Mouse (Mus musculus) liver, adult (tissue): ENCODE measurements around the gene Crybb2.

ENCODE experiments used
- GATA4 ChIP-seq: IDR thresholded peaks from 2 replicates; pipeline ENCODE4 v1.6.1; 2014; ENCODE audit warnings: mild to moderate bottlenecking, low read length; ENCODE audit not compliant: insufficient replicate concordance

The Crybb2 gene

DNA sequence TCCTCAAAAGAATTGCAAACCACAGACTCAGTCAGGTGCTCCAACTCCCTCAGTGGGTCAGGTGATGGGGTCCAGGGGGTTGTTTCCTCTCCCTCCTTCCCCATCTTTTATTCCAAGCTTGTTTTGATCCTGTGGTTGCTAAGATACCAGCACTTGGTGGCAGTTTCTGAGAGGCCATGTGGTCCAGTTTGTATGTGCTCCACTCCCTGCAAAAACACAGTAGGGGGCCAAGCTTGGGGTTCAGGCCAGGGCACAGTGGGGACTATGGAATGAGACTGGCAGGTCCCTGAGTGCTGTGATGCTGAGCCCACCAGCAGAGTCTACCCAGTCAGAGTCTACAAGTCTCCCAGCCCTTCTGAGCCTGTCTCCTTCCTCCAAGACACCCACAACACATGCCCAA lies 20.0 kb downstream of the Crybb2 start:
- TF ChIP-seq GATA4: no peak

DNA sequence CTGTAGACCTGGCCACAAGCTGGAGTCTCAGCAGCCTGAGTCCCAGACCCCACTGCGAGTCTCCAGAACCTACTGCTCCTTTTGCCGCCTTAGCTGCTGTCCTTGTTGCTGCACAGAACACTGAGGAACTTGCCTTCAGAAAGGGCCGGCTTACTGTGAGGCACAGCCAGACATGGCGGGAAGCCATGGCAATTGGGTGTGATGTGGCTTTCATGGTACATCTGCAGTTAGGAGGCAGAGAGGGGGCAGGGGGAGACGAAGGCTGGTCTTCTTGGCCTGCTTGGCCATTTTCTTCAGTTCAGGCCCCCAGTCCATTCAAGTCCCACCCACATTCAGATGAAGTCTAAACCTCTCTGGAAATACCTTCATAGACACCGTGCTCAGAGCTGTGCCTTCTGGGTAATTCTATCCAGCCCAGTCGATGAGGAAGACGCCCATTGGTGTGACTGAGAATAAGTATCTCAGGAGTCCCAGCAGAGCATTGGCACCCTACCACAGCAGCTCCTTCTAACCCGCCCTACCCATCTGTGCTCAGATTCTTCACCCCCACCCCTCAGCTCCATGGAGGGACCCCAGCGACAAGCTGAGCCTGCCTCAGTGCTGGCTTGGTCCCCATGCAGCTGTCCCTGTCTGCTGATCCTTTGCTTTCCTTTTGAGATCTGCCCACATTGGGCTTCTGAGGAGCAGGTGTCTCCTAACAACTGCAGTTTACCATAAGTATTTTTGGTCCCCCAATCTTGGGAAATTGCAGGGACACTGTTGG lies 24.2 kb downstream of the Crybb2 start:
- no peak for TF ChIP-seq GATA4

DNA sequence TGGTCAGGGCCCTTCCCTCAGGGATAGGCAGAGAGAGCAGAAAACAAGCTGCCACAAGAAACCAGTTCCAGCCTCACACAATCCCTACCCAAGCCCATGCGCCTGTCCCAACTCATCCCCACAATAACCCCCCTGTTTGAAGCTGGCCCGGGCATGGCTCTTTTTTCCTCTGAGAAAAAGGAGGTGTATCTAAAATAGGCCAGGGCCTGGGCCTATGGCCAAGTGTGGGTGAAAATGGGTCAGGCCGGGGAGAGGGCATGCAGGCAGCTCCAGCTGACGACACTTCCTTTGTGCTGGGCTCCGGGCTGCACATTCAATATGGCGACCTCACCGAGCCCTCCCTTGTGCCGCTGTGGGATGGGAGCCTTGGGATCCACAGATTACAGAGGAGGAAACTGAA lies 26.4 kb downstream of the Crybb2 start:
- no peak for TF ChIP-seq GATA4

- no peak for TF ChIP-seq GATA4
These were observed 28.3 kb downstream of the Crybb2 start for GRCm38 (mm10) chr5:113041567-113042071.

GRCm38 (mm10) chr5:113040776-113041175 lies 29.1 kb downstream of the Crybb2 start:
- no peak for TF ChIP-seq GATA4

DNA sequence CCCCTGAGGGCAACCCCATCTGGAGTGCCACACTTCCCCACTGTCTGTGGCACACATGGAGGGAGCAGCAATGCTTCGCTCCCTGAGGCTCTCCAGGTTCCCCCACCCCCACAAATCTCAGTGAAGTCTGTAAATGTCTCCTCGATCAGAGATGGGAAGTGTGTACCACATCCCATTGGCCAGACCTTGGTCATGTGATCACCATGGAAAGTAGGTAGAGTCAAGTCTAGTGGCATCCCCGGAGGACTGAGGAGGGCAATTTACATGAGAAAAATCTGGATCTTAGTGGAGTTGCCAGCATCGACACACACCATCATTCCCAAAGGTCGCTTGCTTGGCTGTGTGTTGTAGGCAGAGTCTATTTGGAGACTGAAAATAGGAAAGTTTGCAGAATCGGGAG lies 31.3 kb downstream of the Crybb2 start:
- TF ChIP-seq GATA4: no peak

DNA sequence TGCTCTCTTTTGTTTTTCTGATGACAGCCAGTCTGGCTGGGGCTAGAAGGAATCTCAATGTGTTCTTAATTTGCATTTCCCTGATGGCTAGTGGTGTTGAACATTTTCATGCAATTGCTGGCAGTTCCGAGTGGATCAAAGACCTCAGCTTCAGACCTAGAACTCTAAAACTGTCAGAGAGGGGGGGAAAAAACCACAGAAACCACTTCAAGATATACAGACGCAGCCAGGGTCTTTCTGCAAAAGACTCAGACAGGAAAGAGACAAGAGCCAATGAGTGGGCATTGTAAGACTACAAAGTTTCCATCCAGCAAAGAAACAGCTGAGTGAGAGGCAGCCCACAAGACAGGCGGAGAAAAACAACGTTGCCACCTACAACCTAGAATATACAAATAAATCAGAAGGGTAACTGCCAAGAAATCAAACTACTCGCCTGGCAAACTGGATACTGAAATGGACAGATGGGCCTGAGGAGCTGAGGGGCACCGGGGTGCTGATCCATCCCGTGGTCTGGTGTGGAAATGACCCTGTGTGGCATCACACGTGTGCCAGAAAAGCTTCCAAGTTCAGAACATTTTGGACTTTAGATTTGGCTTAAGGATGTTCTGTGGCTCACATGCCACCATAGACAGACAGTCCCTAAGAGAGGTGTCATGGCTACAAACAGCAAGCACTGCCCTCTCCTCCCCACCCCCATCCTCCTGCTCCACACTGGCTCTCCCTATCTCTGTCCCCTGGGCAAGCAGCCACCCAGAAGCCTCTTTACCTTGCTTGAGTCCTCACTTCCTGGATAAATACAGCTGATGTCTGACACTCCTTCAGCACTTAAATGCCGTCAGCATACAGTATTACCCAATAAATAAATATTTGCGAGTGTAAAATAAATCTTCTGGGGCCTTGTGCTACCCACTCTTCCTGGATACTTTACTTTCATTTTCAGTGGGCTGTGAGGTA lies 34.5 kb downstream of the Crybb2 start:
- no peak for TF ChIP-seq GATA4

GRCm38 (mm10) chr5:113031201-113031754 lies 38.6 kb downstream of the Crybb2 start:
- no peak for TF ChIP-seq GATA4

DNA sequence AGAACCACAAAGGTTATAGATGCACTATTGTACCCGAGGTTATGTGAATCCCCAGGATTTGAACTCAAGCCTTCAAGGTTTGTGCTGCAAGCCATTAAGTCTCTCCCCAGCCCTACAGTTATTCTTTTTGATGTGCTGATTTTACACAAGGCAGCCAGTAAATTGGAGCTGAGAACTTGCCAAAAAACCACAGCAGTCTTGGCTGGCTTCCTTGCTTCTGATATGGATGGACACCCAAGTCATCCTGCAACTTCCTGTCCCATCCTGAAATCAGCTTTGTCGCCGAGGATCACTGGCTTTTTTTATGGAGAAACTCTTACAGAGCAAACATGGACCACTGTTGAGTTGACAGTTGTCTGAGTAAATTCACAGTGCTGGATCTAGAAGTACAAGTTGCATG lies 39.8 kb downstream of the Crybb2 start:
- no peak for TF ChIP-seq GATA4

DNA sequence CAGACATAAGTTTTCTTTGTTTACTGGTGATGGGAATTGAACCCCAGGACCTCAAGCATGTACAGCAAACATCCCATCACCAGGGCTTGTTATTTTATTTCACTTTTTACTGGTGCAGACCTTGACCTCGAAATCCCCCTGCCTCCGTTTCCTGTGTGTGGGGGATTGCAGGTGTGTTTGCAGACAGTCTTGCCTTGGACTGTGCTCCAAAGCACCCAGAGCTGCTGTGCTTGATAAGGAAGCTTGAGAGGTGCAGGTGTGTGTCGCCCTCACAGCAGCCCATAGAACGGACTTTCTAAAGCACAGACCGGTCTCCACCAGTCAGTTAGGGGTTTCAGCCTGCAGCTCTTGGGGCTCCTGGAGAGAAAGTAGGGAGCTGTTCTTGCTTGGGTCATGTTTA lies 43.2 kb downstream of the Crybb2 start:
- TF ChIP-seq GATA4: no peak

DNA sequence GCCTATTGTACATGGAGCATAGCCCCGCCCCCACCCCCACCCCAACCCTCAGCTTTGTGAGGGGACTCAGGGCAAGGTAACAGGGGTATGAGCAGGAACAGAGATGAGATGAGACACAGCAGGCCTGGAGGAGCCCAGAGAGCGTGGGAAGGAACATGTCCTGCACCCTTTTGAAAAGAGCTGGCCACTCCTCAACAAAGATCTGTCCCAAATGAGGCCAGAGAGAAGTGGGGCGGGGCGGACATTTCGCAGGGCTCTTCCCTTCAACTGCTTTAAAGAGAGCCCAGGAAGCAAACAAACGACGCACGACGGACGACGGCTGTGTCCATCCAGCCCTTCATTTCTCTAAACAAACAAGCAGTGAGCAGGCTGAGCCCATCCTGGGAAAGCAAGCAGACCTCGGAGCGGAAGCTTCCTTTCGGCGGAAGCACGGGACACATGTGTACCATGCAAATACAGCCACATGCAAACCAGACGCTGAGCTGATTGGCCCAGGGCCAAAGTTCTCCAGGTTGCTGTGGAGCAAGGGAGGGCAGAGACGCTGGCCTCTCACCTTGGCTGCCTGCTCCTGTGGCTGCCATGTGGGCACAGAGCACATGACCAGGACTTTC lies 45.7 kb downstream of the Crybb2 start:
- no peak for TF ChIP-seq GATA4

- no peak for TF ChIP-seq GATA4
These were observed 51.7 kb downstream of the Crybb2 start for GRCm38 (mm10) chr5:113018190-113018589.

DNA sequence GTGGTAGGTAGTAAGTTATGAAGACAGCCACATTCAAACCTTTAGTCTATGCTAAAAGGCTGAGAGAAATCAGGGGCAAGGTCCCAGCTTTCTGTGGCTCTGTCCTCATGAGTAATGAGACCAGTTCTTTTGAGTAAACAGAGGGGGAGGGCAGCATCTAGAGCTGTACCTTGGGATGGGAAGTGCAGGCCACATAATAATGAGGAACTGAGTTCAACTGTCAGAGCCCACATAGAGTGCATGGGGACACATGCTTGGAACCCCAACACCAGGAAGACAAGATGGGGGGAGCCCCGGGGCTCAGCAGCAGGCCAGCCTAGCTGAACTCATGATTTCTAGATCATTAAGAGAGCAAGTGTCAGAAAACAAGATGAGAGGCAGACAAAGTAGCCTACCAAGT lies 52.9 kb downstream of the Crybb2 start:
- no peak for TF ChIP-seq GATA4

- TF ChIP-seq GATA4: no peak
These were observed 54.5 kb downstream of the Crybb2 start, which contains the start of gene Grk3 for GRCm38 (mm10) chr5:113015236-113016061. Grk3 (minus strand) TSS chr5:113015791.
